Mouse (Mus musculus) heart, embryonic 16.5 days (tissue): ENCODE data around the gene Arhgef25. TPM values are rescaled to one million over a fixed set of nuclear protein-coding genes. Genes with fewer than 3 reads are reported as not detected.

Experiments
- ATAC-seq: fragments of 200-750 bp; cut with Nextera tagmentation; replicated peaks from 2 replicates; pipeline ENCODE4 v1.8.0; 2017; ENCODE audit warnings: moderate number of reproducible peaks; ENCODE audit not compliant: insufficient read depth, low FRiP score; ENCODE audit errors: extremely low read depth
- H3K27ac ChIP-seq: fragments of 300-500 bp; sonication (generic); 2 replicates; pipeline ENCODE4 v1.5.1; 2014; ENCODE audit warnings: mild to moderate bottlenecking, low read length, control low read depth, moderate library complexity
- H3K27me3 ChIP-seq: fragments of 300-500 bp; sonication (generic); 2 replicates; pipeline ENCODE4 v1.6.1; 2014; ENCODE audit warnings: low read length, mixed read lengths; ENCODE audit not compliant: control insufficient read depth, insufficient read depth
- H3K36me3 ChIP-seq: fragments of 300-500 bp; sonication (generic); 2 replicates; pipeline ENCODE4 v1.6.1; 2014; ENCODE audit not compliant: control insufficient read depth, insufficient read depth
- H3K4me1 ChIP-seq: fragments of 300-500 bp; sonication (generic); 2 replicates; pipeline ENCODE4 v1.6.1; 2014; ENCODE audit warnings: low read length, mixed read lengths; ENCODE audit not compliant: control insufficient read depth, insufficient read depth
- H3K4me2 ChIP-seq: fragments of 300-500 bp; sonication (generic); 2 replicates; pipeline ENCODE4 v1.6.1; 2014; ENCODE audit warnings: low read depth, mild to moderate bottlenecking, control low read depth, low read length
- H3K4me3 ChIP-seq: fragments of 300-500 bp; sonication (generic); 2 replicates; pipeline ENCODE4 v1.5.1; 2014; ENCODE audit warnings: mild to moderate bottlenecking, control low read depth, low read length
- H3K9ac ChIP-seq: fragments of 300-500 bp; sonication (generic); 2 replicates; pipeline ENCODE4 v1.6.1; 2014; ENCODE audit warnings: low read length, control low read depth
- H3K9me3 ChIP-seq: fragments of 300-500 bp; sonication (generic); replicated peaks from 2 replicates; pipeline ENCODE4 v1.6.1; 2016; ENCODE audit warnings: low read length; ENCODE audit not compliant: control insufficient read depth
- WGBS: fragments of 180-500 bp; shearing (Covaris S2); extraction: QIAGEN DNeasy Blood & Tissue Kit; methylation state at CpG from one replicate; pipeline ENCODE4 v1.1.7; 2014; 5-methylcytosine and 5-hydroxymethylcytosine counted together
- polyA plus RNA-seq: library from polyadenylated mRNA; unstranded; fragments of >200 nt; fragmentation: Nextera tagmentation; extraction: Ambion mirVana; gene quantifications from 2 replicates; pipeline ENCODE4 v1.2.1, GENCODE M21; 2015

Gene Arhgef25
- polyA plus RNA-seq, 1 experiment from 2014 or later, result 26.0 TPM

- no peak overlapping the region for H3K27ac ChIP-seq
- no peak overlapping the region for H3K9ac ChIP-seq
- no peak overlapping the region for H3K4me2 ChIP-seq
- peaks cover 4% of the 10 kb centered on the region; the same call in 1 of the 2 replicates for H3K4me1 ChIP-seq
- no peaks in the 10 kb centered on the region for H3K27me3 ChIP-seq
- WGBS, result 76% methylated on average over 4 of the region's 4 CpGs
- H3K4me3 ChIP-seq, result no peak overlapping the region
- no peak for ATAC-seq
- no peaks in the 10 kb centered on the region for H3K36me3 ChIP-seq
- no peaks in the 10 kb centered on the region; the same call in 1 of the 2 replicates for H3K9me3 ChIP-seq
These were observed 39.4 kb downstream of the Arhgef25 start for GRCm38 (mm10) chr10:127150471-127150872.

- WGBS, result 59% methylated on average over 6 of the region's 6 CpGs
- Histone ChIP-seq H3K4me3 (no peak overlapping the region), H3K27ac (peak overlapping the region; percentile 37; the same call in 1 of the 2 replicates), H3K4me1 (peaks cover 4% of the 10 kb centered on the region; the same call in 1 of the 2 replicates), H3K9ac (no peak overlapping the region), H3K4me2 (no peak overlapping the region), H3K36me3 (no peaks in the 10 kb centered on the region), H3K27me3 (no peaks in the 10 kb centered on the region), H3K9me3 (no peaks in the 10 kb centered on the region)
- no peak for ATAC-seq
These were observed 42.7 kb downstream of the Arhgef25 start for GRCm38 (mm10) chr10:127147135-127147534.

GRCm38 (mm10) chr10:127145303-127145702, 44.6 kb downstream of the Arhgef25 start:
- no peaks in the 10 kb centered on the region for H3K27me3 ChIP-seq

GRCm38 (mm10) chr10:127144536-127144935, 45.3 kb downstream of the Arhgef25 start:
- no peak for ATAC-seq

More at GRCm38 (mm10) chr10:127145303-127145702, 44.6 kb downstream of the Arhgef25 start:
- Histone ChIP-seq H3K4me1 (peaks cover 4% of the 10 kb centered on the region; the same call in 1 of the 2 replicates), H3K9me3 (no peaks in the 10 kb centered on the region), H3K4me3 (no peak overlapping the region), H3K4me2 (no peak overlapping the region), H3K27ac (no peak overlapping the region), H3K9ac (no peak overlapping the region), H3K36me3 (no peaks in the 10 kb centered on the region)
- 78% methylated on average over 5 of the region's 5 CpGs for WGBS
- ATAC-seq, result no peak

GRCm38 (mm10) chr10:127143228-127143627, 46.7 kb downstream of the Arhgef25 start:
- H3K4me2 ChIP-seq, result no peak overlapping the region
- 85% methylated on average over 8 of the region's 8 CpGs for WGBS

More at GRCm38 (mm10) chr10:127144536-127144935, 45.3 kb downstream of the Arhgef25 start:
- no peaks in the 10 kb centered on the region for H3K27me3 ChIP-seq
- no peak overlapping the region; the same call in 1 of the 2 replicates for H3K27ac ChIP-seq
- WGBS, result 90% methylated on average over 7 of the region's 7 CpGs
- no peak overlapping the region for H3K9ac ChIP-seq
- H3K9me3 ChIP-seq, result no peaks in the 10 kb centered on the region; the same call in 1 of the 2 replicates
- no peaks in the 10 kb centered on the region for H3K36me3 ChIP-seq
- peaks cover 4% of the 10 kb centered on the region; the same call in 1 of the 2 replicates for H3K4me1 ChIP-seq
- H3K4me3 ChIP-seq, result no peak overlapping the region
- no peak overlapping the region for H3K4me2 ChIP-seq

GRCm38 (mm10) chr10:127141500-127141899, 48.4 kb downstream of the Arhgef25 start:
- WGBS, result 58% methylated on average over 8 of the region's 8 CpGs
- Histone ChIP-seq H3K9ac (no peak overlapping the region), H3K27me3 (no peaks in the 10 kb centered on the region), H3K4me1 (no peaks in the 10 kb centered on the region), H3K9me3 (no peaks in the 10 kb centered on the region; the same call in 1 of the 2 replicates), H3K4me2 (no peak overlapping the region), H3K36me3 (no peaks in the 10 kb centered on the region), H3K4me3 (no peak overlapping the region), H3K27ac (no peak overlapping the region)
- no peak for ATAC-seq

More at GRCm38 (mm10) chr10:127143228-127143627, 46.7 kb downstream of the Arhgef25 start:
- Histone ChIP-seq H3K36me3 (no peaks in the 10 kb centered on the region), H3K9ac (no peak overlapping the region), H3K27me3 (no peaks in the 10 kb centered on the region), H3K4me1 (peaks cover 4% of the 10 kb centered on the region; the same call in 1 of the 2 replicates), H3K4me3 (no peak overlapping the region), H3K27ac (no peak overlapping the region), H3K9me3 (no peaks in the 10 kb centered on the region; the same call in 1 of the 2 replicates)
- no peak for ATAC-seq

- no peak for ATAC-seq
- H3K9me3 ChIP-seq, result no peaks in the 10 kb centered on the region; the same call in 1 of the 2 replicates
- H3K36me3 ChIP-seq, result no peaks in the 10 kb centered on the region
- H3K27me3 ChIP-seq, result no peaks in the 10 kb centered on the region
- H3K4me2 ChIP-seq, result no peak overlapping the region
- no peak overlapping the region for H3K4me3 ChIP-seq
- 65% methylated on average over 11 of the region's 11 CpGs for WGBS
- H3K27ac ChIP-seq, result no peak overlapping the region
- H3K4me1 ChIP-seq, result no peaks in the 10 kb centered on the region
- no peak overlapping the region for H3K9ac ChIP-seq
These were observed 48.9 kb downstream of the Arhgef25 start for GRCm38 (mm10) chr10:127140971-127141370.

GRCm38 (mm10) chr10:127138328-127139141, 51.3 kb downstream of the Arhgef25 start:
- Histone ChIP-seq H3K27me3 (no peaks in the 10 kb centered on the region), H3K4me3 (no peak overlapping the region), H3K4me1 (no peaks in the 10 kb centered on the region), H3K4me2 (no peak overlapping the region), H3K36me3 (no peaks in the 10 kb centered on the region), H3K27ac (no peak overlapping the region), H3K9ac (no peak overlapping the region), H3K9me3 (no peaks in the 10 kb centered on the region; the same call in 1 of the 2 replicates)
- no peak for ATAC-seq
- 84% methylated on average over 18 of the region's 18 CpGs for WGBS

- 70% methylated on average over 3 of the region's 3 CpGs for WGBS
- no peak for ATAC-seq
These were observed 52.0 kb downstream of the Arhgef25 start for GRCm38 (mm10) chr10:127137896-127138295.

More at GRCm38 (mm10) chr10:127137896-127138295, 52.0 kb downstream of the Arhgef25 start:
- Histone ChIP-seq H3K27me3 (no peaks in the 10 kb centered on the region), H3K27ac (no peak overlapping the region), H3K9me3 (no peaks in the 10 kb centered on the region; the same call in 1 of the 2 replicates), H3K36me3 (no peaks in the 10 kb centered on the region), H3K4me3 (no peak overlapping the region), H3K4me1 (no peaks in the 10 kb centered on the region), H3K4me2 (no peak overlapping the region), H3K9ac (no peak overlapping the region)
